Mouse (Mus musculus): Measurements from ENCODE around the gene Eml5. TPM values are rescaled to one million over a fixed set of nuclear protein-coding genes. Genes with fewer than 3 reads are reported as not detected.

The Eml5 gene
- polyA plus RNA-seq, 1 experiment, result 6.5 TPM

DNA sequence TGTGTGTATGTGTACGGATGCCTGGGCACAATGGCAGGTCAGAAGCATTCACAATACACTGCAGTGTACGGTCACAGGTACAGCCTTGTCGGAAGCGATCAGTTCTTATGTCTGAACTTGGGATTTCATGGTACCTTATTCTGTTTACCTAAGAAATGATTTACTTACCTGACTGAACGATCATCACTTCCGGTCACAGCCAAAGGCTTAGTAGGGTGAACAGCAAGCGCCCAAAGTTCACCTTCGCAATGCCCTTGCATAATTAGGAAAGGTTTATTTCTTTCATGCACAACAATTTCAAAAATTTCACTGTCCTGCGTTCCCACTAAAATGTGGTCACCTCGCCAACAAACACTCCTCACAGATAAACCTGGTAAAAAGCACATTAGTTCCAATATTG is 28.4 kb downstream of the Eml5 start:
- H3K4me3 ChIP-seq (ENCODE audit: insufficient read depth, low read depth, low read length), result no peak overlapping the region
- WGBS, result 51% methylated on average over 10 of the region's 10 CpGs
- H3K4me1 ChIP-seq (ENCODE audit: control insufficient read depth, insufficient read depth, low read length), result no peaks in the 10 kb centered on the region
- DNase-seq, result peak; percentile 66
- TF ChIP-seq CTCF (conservative IDR thresholded peaks at IDR 0.05; ENCODE audit: insufficient read depth, insufficient read length, low read depth, low read length) (no peak), POLR2A (IDR thresholded peaks at IDR 0.05; ENCODE audit: low read depth, low read length) (no peak)
- no peaks in the 10 kb centered on the region for H3K27me3 ChIP-seq (replicated peaks; ENCODE audit: control insufficient read depth, insufficient read depth, low read length)
- H3K27ac ChIP-seq (ENCODE audit: insufficient read depth, low read depth, low read length), result no peak overlapping the region
- no peaks in the 10 kb centered on the region; the same call in 1 of the 2 replicates for H3K36me3 ChIP-seq (ENCODE audit: control insufficient read depth, insufficient read depth, low read length)

GRCm38 (mm10) chr12:98863436-98863835 is 37.8 kb downstream of the Eml5 start:
- WGBS, result 88% methylated on average over 4 of the region's 4 CpGs

DNA sequence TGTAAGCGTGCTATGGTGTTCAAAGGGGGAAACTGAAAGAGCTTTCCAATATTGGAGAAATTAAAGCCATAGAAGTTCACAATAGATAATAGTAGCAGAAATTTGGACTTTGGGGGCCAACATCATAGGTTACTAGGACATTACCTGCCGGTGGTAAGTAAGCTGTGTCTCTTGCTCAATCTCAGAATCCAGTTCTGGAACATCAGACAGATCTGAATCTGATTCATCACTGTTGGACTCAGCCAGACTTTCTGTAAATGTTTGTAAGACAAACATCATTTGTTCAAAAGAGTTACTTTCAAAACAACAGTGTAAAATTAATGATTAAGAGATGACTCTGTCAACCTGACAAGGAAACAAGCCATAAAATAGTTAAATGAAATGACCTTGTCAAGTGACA is 41.0 kb downstream of the Eml5 start:
- peak; percentile 18 for DNase-seq
- Histone ChIP-seq H3K4me3 (ENCODE audit: insufficient read depth, low read depth, low read length) (no peak overlapping the region), H3K36me3 (ENCODE audit: control insufficient read depth, insufficient read depth, low read length) (no peaks in the 10 kb centered on the region; the same call in 1 of the 2 replicates), H3K4me1 (ENCODE audit: control insufficient read depth, insufficient read depth, low read length) (no peaks in the 10 kb centered on the region), H3K27ac (ENCODE audit: insufficient read depth, low read depth, low read length) (no peak overlapping the region), H3K27me3 (replicated peaks; ENCODE audit: control insufficient read depth, insufficient read depth, low read length) (no peaks in the 10 kb centered on the region)
- WGBS, result 69% methylated on average over 2 of the region's 2 CpGs
- TF ChIP-seq CTCF (conservative IDR thresholded peaks at IDR 0.05; ENCODE audit: insufficient read depth, insufficient read length, low read depth, low read length), result no peak
- no peak for TF ChIP-seq POLR2A (IDR thresholded peaks at IDR 0.05; ENCODE audit: low read depth, low read length)

More at GRCm38 (mm10) chr12:98863436-98863835, 37.8 kb downstream of the Eml5 start:
- Histone ChIP-seq H3K27me3 (replicated peaks; ENCODE audit: control insufficient read depth, insufficient read depth, low read length) (no peaks in the 10 kb centered on the region), H3K27ac (ENCODE audit: insufficient read depth, low read depth, low read length) (no peak overlapping the region), H3K4me1 (ENCODE audit: control insufficient read depth, insufficient read depth, low read length) (no peaks in the 10 kb centered on the region), H3K36me3 (ENCODE audit: control insufficient read depth, insufficient read depth, low read length) (no peaks in the 10 kb centered on the region; the same call in 1 of the 2 replicates), H3K4me3 (ENCODE audit: insufficient read depth, low read depth, low read length) (no peak overlapping the region)
- no peak for DNase-seq
- TF ChIP-seq CTCF (conservative IDR thresholded peaks at IDR 0.05; ENCODE audit: insufficient read depth, insufficient read length, low read depth, low read length), result no peak
- no peak for TF ChIP-seq POLR2A (IDR thresholded peaks at IDR 0.05; ENCODE audit: low read depth, low read length)

GRCm38 (mm10) chr12:98850767-98851166 is 50.5 kb downstream of the Eml5 start:
- H3K36me3 ChIP-seq (ENCODE audit: control insufficient read depth, insufficient read depth, low read length), result no peaks in the 10 kb centered on the region
- no peak overlapping the region for H3K27ac ChIP-seq (ENCODE audit: insufficient read depth, low read depth, low read length)
- no peaks in the 10 kb centered on the region for H3K27me3 ChIP-seq (replicated peaks; ENCODE audit: control insufficient read depth, insufficient read depth, low read length)
- peak; percentile 73 for DNase-seq
- peak; percentile 86 for TF ChIP-seq CTCF (conservative IDR thresholded peaks at IDR 0.05; ENCODE audit: insufficient read depth, insufficient read length, low read depth, low read length)
- no peak for TF ChIP-seq POLR2A (IDR thresholded peaks at IDR 0.05; ENCODE audit: low read depth, low read length)
- WGBS, result 12% methylated on average over 3 of the region's 3 CpGs
- no peak overlapping the region for H3K4me3 ChIP-seq (ENCODE audit: insufficient read depth, low read depth, low read length)
- peaks cover 2% of the 10 kb centered on the region; the same call in 1 of the 2 replicates for H3K4me1 ChIP-seq (ENCODE audit: control insufficient read depth, insufficient read depth, low read length)

- Histone ChIP-seq H3K4me3 (ENCODE audit: insufficient read depth, low read depth, low read length) (no peak overlapping the region), H3K27me3 (replicated peaks; ENCODE audit: control insufficient read depth, insufficient read depth, low read length) (no peaks in the 10 kb centered on the region), H3K27ac (ENCODE audit: insufficient read depth, low read depth, low read length) (no peak overlapping the region), H3K4me1 (ENCODE audit: control insufficient read depth, insufficient read depth, low read length) (no peaks in the 10 kb centered on the region), H3K36me3 (ENCODE audit: control insufficient read depth, insufficient read depth, low read length) (no peaks in the 10 kb centered on the region)
- DNase-seq, result no peak
- WGBS, result 97% methylated on average over 3 of the region's 3 CpGs
- no peak for TF ChIP-seq POLR2A (IDR thresholded peaks at IDR 0.05; ENCODE audit: low read depth, low read length)
- TF ChIP-seq CTCF (conservative IDR thresholded peaks at IDR 0.05; ENCODE audit: insufficient read depth, insufficient read length, low read depth, low read length), result no peak
Observed at GRCm38 (mm10) chr12:98844774-98845173, 56.5 kb downstream of the Eml5 start.

GRCm38 (mm10) chr12:98840135-98840534 is 61.1 kb downstream of the Eml5 start:
- WGBS, result 94% methylated on average over 3 of the region's 3 CpGs
- Histone ChIP-seq H3K27me3 (replicated peaks; ENCODE audit: control insufficient read depth, insufficient read depth, low read length) (no peaks in the 10 kb centered on the region), H3K36me3 (ENCODE audit: control insufficient read depth, insufficient read depth, low read length) (no peaks in the 10 kb centered on the region), H3K27ac (ENCODE audit: insufficient read depth, low read depth, low read length) (no peak overlapping the region), H3K4me3 (ENCODE audit: insufficient read depth, low read depth, low read length) (no peak overlapping the region), H3K4me1 (ENCODE audit: control insufficient read depth, insufficient read depth, low read length) (no peaks in the 10 kb centered on the region)
- TF ChIP-seq CTCF (conservative IDR thresholded peaks at IDR 0.05; ENCODE audit: insufficient read depth, insufficient read length, low read depth, low read length), result no peak
- no peak for TF ChIP-seq POLR2A (IDR thresholded peaks at IDR 0.05; ENCODE audit: low read depth, low read length)
- no peak for DNase-seq

DNA sequence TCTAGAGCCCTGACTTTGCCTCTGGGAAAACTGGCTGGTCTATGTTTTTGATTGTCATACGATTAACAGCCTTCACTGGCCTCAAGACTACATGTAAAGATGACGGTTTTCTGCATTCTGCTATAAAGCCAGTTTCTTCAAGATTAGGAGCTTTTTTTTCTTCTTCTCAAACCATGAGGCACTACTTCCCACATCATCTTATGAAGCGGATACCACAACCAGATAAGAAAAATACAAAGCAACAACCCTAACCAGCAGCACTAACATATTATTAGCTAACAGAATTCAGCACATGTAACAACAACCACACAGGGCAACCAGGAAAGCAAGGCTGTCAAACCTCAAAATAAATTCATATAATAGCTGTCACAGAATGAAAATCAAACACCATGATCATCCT is 63.3 kb downstream of the Eml5 start:
- no peak overlapping the region for H3K27ac ChIP-seq (ENCODE audit: insufficient read depth, low read depth, low read length)
- 94% methylated on average over 3 of the region's 3 CpGs for WGBS
- H3K36me3 ChIP-seq (ENCODE audit: control insufficient read depth, insufficient read depth, low read length), result no peaks in the 10 kb centered on the region

More for the DNA sequence above, 63.3 kb downstream of the Eml5 start:
- no peak for DNase-seq
- Histone ChIP-seq H3K4me1 (ENCODE audit: control insufficient read depth, insufficient read depth, low read length) (peaks cover 6% of the 10 kb centered on the region; the same call in 1 of the 2 replicates), H3K4me3 (ENCODE audit: insufficient read depth, low read depth, low read length) (no peak overlapping the region), H3K27me3 (replicated peaks; ENCODE audit: control insufficient read depth, insufficient read depth, low read length) (no peaks in the 10 kb centered on the region)
- no peak for TF ChIP-seq POLR2A (IDR thresholded peaks at IDR 0.05; ENCODE audit: low read depth, low read length)
- no peak for TF ChIP-seq CTCF (conservative IDR thresholded peaks at IDR 0.05; ENCODE audit: insufficient read depth, insufficient read length, low read depth, low read length)

Data from kidney, adult 2 months (tissue).